Mouse (Mus musculus): ENCODE data around the gene Clstn2.

Clstn2 gene

DNA sequence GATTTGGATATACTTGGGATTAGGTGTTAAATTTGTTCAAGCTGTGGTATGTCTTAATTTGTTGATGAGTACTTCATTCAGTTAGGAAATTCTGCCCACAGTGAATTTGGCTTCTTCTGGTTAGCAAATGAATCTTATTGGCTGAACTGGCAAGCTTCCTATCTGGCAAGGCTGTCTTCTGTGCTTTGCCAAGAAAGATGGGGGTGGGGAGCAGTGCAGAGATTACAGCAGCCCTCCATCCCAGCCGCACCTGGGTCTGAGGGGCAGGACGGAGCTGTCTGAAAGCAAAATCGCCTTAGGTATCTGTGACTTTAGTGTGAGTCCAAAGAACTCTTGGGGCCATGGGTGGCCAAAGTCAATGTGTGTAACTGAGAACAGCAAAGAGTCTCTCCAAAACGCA is 40.9 kb downstream of the Clstn2 start:
- no peak for DNase-seq (ENCODE audit: low read depth, low spot score)
- no peaks in the 10 kb centered on the region for H3K36me3 ChIP-seq (ENCODE audit: control insufficient read depth, insufficient read depth, low read length, poor library complexity, severe bottlenecking)
- no peaks in the 10 kb centered on the region for H3K27me3 ChIP-seq (ENCODE audit: control insufficient read depth, insufficient read depth, low read length, poor library complexity, severe bottlenecking)

GRCm38 (mm10) chr9:97977339-97977738 is 55.6 kb downstream of the Clstn2 start:
- H3K27me3 ChIP-seq (ENCODE audit: control insufficient read depth, insufficient read depth, low read length, poor library complexity, severe bottlenecking), result no peaks in the 10 kb centered on the region; the same call in 1 of the 2 replicates
- no peaks in the 10 kb centered on the region for H3K36me3 ChIP-seq (ENCODE audit: control insufficient read depth, insufficient read depth, low read length, poor library complexity, severe bottlenecking)
- no peak for DNase-seq (ENCODE audit: low read depth, low spot score)

DNA sequence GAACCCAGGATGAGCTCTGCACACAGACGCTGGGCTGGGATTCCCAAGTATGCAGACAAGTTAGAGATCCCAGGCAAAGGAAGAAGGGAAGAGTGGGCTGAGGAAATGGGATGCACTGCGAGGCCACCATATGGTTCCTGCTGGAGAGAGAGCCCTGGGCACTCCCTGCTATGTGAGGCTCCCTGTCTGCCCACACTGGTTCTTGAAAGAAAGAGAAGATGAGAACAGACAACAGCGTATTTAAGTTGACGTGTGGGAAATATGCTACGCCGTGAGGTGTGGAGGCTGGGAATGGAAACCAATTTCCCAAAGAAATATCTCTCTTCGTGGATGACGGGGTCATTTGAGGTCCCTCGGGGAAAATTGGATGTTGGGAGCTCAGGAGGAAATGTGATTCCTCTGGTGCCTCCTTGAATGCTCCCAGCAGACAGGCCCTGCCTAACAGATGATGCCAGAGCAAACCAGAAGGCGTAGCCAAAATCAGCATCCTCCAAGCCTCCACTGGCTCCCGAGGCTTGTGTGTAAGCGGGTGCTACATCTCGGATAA is 58.1 kb downstream of the Clstn2 start:
- no peaks in the 10 kb centered on the region for H3K36me3 ChIP-seq (ENCODE audit: control insufficient read depth, insufficient read depth, low read length, poor library complexity, severe bottlenecking)
- no peak for DNase-seq (ENCODE audit: low read depth, low spot score)

GRCm38 (mm10) chr9:97966691-97967090 is 66.3 kb downstream of the Clstn2 start:
- H3K36me3 ChIP-seq (ENCODE audit: control insufficient read depth, insufficient read depth, low read length, poor library complexity, severe bottlenecking), result no peaks in the 10 kb centered on the region
- H3K27me3 ChIP-seq (ENCODE audit: control insufficient read depth, insufficient read depth, low read length, poor library complexity, severe bottlenecking), result no peaks in the 10 kb centered on the region
- DNase-seq (ENCODE audit: low read depth, low spot score), result no peak

More for the DNA sequence above, 58.1 kb downstream of the Clstn2 start:
- H3K27me3 ChIP-seq (ENCODE audit: control insufficient read depth, insufficient read depth, low read length, poor library complexity, severe bottlenecking), result no peaks in the 10 kb centered on the region; the same call in 1 of the 2 replicates

GRCm38 (mm10) chr9:97957508-97957907 is 75.5 kb downstream of the Clstn2 start:
- no peaks in the 10 kb centered on the region for H3K36me3 ChIP-seq (ENCODE audit: control insufficient read depth, insufficient read depth, low read length, poor library complexity, severe bottlenecking)
- DNase-seq (ENCODE audit: low read depth, low spot score), result no peak
- H3K27me3 ChIP-seq (ENCODE audit: control insufficient read depth, insufficient read depth, low read length, poor library complexity, severe bottlenecking), result no peaks in the 10 kb centered on the region

DNA sequence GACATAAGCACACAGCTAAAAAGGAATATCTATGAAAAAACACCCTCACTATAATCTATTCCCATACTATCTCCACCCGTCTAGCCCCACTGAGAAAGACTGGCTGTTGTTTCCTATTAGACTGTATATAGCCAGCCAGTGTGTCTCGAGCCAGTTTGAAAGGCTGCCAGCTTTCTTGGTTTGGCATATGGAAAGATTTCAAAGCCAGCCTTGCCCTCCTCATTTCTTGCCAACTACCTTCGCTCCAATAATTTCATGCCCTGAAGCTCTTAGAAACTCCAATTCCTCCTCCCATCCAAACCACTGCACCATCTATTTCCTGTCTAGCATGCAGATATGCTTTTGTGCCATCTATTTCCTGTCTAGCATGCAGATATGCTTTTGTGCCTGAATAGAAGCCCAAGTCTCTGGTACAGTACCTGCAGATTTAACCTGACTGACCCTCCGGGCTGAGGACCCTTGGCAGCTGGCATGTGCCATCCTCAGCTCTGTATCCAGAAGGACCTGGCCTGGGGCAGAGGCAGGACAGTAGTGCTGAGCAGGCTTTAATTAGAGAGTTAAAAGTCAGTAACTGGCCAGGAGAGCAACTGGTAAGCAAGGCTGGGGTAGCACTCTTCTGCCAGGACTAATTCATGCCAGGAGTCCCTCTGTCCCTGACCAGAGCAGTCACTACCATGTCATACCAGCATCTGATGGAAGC is 76.4 kb downstream of the Clstn2 start:
- no peak for DNase-seq (ENCODE audit: low read depth, low spot score)
- Histone ChIP-seq H3K27me3 (ENCODE audit: control insufficient read depth, insufficient read depth, low read length, poor library complexity, severe bottlenecking) (no peaks in the 10 kb centered on the region), H3K36me3 (ENCODE audit: control insufficient read depth, insufficient read depth, low read length, poor library complexity, severe bottlenecking) (no peaks in the 10 kb centered on the region)

GRCm38 (mm10) chr9:97953746-97954359 is 79.1 kb downstream of the Clstn2 start:
- H3K36me3 ChIP-seq (ENCODE audit: control insufficient read depth, insufficient read depth, low read length, poor library complexity, severe bottlenecking), result no peaks in the 10 kb centered on the region
- DNase-seq (ENCODE audit: low read depth, low spot score), result no peak
- no peaks in the 10 kb centered on the region for H3K27me3 ChIP-seq (ENCODE audit: control insufficient read depth, insufficient read depth, low read length, poor library complexity, severe bottlenecking)

- DNase-seq (ENCODE audit: low read depth, low spot score), result no peak
- H3K27me3 ChIP-seq (ENCODE audit: control insufficient read depth, insufficient read depth, low read length, poor library complexity, severe bottlenecking), result no peaks in the 10 kb centered on the region
- H3K36me3 ChIP-seq (ENCODE audit: control insufficient read depth, insufficient read depth, low read length, poor library complexity, severe bottlenecking), result no peaks in the 10 kb centered on the region
Observed at GRCm38 (mm10) chr9:97950378-97951006, 82.5 kb downstream of the Clstn2 start.

GRCm38 (mm10) chr9:97919326-97919725 is 113.7 kb downstream of the Clstn2 start:
- H3K27me3 ChIP-seq (ENCODE audit: control insufficient read depth, insufficient read depth, low read length, poor library complexity, severe bottlenecking), result no peaks in the 10 kb centered on the region
- no peaks in the 10 kb centered on the region for H3K36me3 ChIP-seq (ENCODE audit: control insufficient read depth, insufficient read depth, low read length, poor library complexity, severe bottlenecking)
- no peak for DNase-seq (ENCODE audit: low read depth, low spot score)

GRCm38 (mm10) chr9:97891415-97891814 is 141.6 kb downstream of the Clstn2 start:
- H3K27me3 ChIP-seq (ENCODE audit: control insufficient read depth, insufficient read depth, low read length, poor library complexity, severe bottlenecking), result no peaks in the 10 kb centered on the region
- no peaks in the 10 kb centered on the region for H3K36me3 ChIP-seq (ENCODE audit: control insufficient read depth, insufficient read depth, low read length, poor library complexity, severe bottlenecking)
- no peak for DNase-seq (ENCODE audit: low read depth, low spot score)

DNA sequence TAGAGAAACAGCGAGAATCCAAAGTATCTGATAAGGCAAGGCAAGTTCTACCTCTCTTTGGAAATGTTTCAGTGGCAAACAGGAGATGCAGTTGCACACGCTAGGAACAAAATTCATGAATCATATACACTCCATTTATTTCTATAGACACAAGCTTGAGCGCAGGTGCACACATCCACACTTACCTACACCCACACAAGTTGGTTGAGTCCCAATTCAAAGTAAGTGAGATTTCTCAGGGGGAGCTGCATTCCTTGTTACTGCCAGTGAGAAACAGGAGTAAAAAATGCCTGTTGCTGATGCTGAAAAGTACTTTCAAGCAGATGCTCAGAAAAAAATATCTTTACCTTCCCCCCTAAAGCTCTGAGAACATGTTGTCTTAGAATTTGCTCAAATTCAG is 149.6 kb downstream of the Clstn2 start:
- no peaks in the 10 kb centered on the region for H3K36me3 ChIP-seq (ENCODE audit: control insufficient read depth, insufficient read depth, low read length, poor library complexity, severe bottlenecking)
- no peaks in the 10 kb centered on the region for H3K27me3 ChIP-seq (ENCODE audit: control insufficient read depth, insufficient read depth, low read length, poor library complexity, severe bottlenecking)
- DNase-seq (ENCODE audit: low read depth, low spot score), result no peak

DNA sequence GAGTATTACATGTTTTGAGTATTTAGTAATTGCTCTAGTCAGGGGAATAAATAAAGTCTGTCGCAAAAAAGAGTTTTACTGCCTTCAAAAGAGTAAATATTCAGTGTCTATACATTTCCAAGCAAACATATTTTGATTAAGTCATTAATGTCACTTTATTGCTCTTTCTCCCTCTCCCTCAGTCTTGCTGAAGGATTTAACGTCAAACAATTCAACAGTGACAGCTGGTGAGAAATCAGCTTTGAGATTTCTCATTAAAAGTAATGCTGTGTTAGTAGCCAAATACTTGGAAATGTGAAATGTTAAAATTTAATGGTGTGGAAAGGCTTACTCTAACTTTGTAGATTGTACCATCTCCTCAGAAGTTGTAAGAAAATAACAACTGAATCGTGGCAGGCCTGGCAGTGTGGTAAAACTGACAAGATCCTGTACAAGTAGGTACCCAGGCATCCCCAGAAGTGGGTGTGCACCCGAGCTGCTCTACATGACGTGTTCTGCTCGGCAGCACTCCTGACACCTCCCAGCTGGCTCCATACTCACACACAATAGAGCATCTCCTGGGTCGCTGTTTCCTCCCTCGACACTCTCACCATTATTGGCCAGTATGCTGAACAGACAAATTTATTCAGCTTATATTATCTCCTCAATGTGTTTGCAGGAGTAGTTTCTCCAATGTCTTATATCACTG is 165.8 kb downstream of the Clstn2 start:
- Histone ChIP-seq H3K27me3 (ENCODE audit: control insufficient read depth, insufficient read depth, low read length, poor library complexity, severe bottlenecking) (no peaks in the 10 kb centered on the region), H3K36me3 (ENCODE audit: control insufficient read depth, insufficient read depth, low read length, poor library complexity, severe bottlenecking) (no peaks in the 10 kb centered on the region)
- no peak for DNase-seq (ENCODE audit: low read depth, low spot score)

DNA sequence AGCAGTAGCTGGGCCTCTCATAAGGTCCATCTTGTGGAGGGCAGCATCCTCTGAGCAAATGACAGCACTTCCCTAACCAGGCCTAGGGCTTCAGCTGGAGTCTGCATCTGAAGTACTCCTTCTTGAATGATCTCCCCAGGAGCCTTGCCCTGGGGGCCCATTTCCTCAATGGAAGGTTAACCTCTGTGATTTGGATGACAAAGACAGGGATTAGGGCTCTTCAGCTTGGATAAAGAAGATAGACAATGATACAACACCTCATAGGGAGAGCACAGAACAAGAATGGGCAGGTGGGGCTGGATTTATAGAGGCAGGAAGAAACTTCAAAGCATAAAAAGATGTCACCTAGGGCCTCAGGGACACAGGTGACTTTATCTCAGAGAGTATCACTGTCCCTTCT is 180.1 kb downstream of the Clstn2 start:
- Histone ChIP-seq H3K36me3 (ENCODE audit: control insufficient read depth, insufficient read depth, low read length, poor library complexity, severe bottlenecking) (no peaks in the 10 kb centered on the region), H3K27me3 (ENCODE audit: control insufficient read depth, insufficient read depth, low read length, poor library complexity, severe bottlenecking) (no peaks in the 10 kb centered on the region)
- no peak for DNase-seq (ENCODE audit: low read depth, low spot score)

DNA sequence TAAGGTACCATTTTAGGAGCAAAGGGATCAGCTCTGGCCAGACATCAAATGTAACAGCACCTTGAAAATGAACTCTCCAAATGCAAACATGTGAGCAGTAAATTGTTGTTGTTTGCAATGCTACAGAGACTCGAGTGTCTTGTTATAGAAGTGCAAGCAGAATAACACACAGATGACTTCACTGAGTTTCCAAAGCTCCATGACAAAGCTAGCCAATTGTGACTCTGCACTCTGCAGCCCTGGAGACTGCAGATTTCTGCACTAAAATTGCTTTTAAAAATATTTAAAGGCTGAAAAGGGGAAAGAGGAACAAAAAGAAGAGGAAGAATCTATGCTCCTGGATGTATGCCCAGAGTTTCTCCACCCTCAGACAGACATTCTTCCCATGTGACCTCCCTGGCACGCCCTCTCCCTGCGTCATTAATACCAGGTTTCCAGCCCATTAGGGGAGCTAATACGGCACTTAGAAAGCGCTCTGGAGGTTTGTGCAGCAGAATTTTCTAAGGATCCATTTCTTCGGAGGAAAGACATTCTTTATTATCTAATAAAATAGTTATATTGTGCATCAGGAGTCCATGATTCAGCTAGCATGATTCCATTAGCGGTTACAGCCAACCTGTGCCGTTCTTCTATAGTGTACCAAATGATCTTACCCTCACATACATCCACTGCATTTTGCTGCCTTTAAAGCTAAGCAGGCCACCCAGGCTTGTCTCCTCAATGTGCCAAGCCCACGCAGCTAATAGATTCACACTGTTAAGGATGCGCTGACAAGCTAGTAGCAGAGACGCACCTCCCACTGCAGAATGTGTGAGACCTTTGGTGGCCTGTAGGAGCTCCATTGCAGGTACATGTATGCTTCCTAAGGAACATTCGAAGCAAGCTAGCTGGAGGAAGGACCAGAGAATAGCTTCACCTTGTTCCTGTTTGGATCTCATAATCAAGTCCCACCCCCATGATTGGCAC is 184.8 kb downstream of the Clstn2 start:
- H3K36me3 ChIP-seq (ENCODE audit: control insufficient read depth, insufficient read depth, low read length, poor library complexity, severe bottlenecking), result no peaks in the 10 kb centered on the region
- H3K27me3 ChIP-seq (ENCODE audit: control insufficient read depth, insufficient read depth, low read length, poor library complexity, severe bottlenecking), result no peaks in the 10 kb centered on the region; the same call in 1 of the 2 replicates
- DNase-seq (ENCODE audit: low read depth, low spot score), result no peak
